Mouse (Mus musculus): ENCODE measurements at regions not wholly inside any gene's neighbourhood (a gene's known extent, or its start where the extent isn't known, plus 50 kb on each side); places are given as distances from the start of the nearest gene placed in this dataset.

GRCm38 (mm10) chr4:153093129-153093528, 389.5 kb downstream of the Ajap1 start:
- no peak for TF ChIP-seq ZC3H11A (IDR thresholded peaks at IDR 0.05; ENCODE audit: low read depth, low read length)
- TF ChIP-seq EP300 (IDR thresholded peaks at IDR 0.05; ENCODE audit: low read depth in 1 of 2, low read length in 2 of 2) = no peak
- no peak for TF ChIP-seq CTCF (IDR thresholded peaks at IDR 0.05 in 2 of 3, conservative IDR thresholded peaks at IDR 0.05 in 1 of 3; ENCODE audit: control insufficient read depth in 1 of 3, insufficient read depth in 1 of 3, low read depth in 2 of 3, low read length in 3 of 3, poor library complexity in 1 of 3, severe bottlenecking in 1 of 3)
